Mouse (Mus musculus) gastrocnemius, adult 2 months (tissue): ENCODE data around the gene Gm2115. TPM values are rescaled to one million over a fixed set of nuclear protein-coding genes. Genes with fewer than 3 reads are reported as not detected.

ENCODE experiments used
- DNase-seq: peaks from one replicate; pipeline ENCODE4 v3.0.0; 2022
- H3K27ac ChIP-seq: fragments of 200-600 bp; 2 replicates; pipeline ENCODE4 v1.8.1; 2022; ENCODE audit warnings: mild to moderate bottlenecking
- H3K4me3 ChIP-seq: fragments of 200-600 bp; 2 replicates; pipeline ENCODE4 v1.8.1; 2022; ENCODE audit warnings: mild to moderate bottlenecking, moderate library complexity
- CTCF ChIP-seq: fragments of 200-600 bp; IDR thresholded peaks from 2 replicates; pipeline ENCODE4 v1.8.1; 2022; ENCODE audit warnings: antibody characterized with exemption, mild to moderate bottlenecking, moderate library complexity
- intact Hi-C: fragments of 180-260 bp; cut with DNase I; formaldehyde crosslinking; loops from one replicate; pipeline ENCODE4 v1.15.1; 2025
- total RNA-seq, 2 experiments: library from RNA; stranded (reverse); gene quantifications; 2 replicates each; pipeline ENCODE4 v1.2.3; 2021

Gm2115 gene
- total RNA-seq, 2 experiments from 2014 or later: 0.10 to 0.17 TPM

GRCm38 (mm10) chr7:84618951-84619350, 90.2 kb downstream of the Gm2115 start:
- no peak for DNase-seq
- intact Hi-C loops: no loop called here
- H3K27ac ChIP-seq: no peak overlapping the region
- TF ChIP-seq CTCF: no peak
- H3K4me3 ChIP-seq: no peak overlapping the region

- Histone ChIP-seq H3K4me3 (no peak overlapping the region), H3K27ac (no peak overlapping the region)
- DNase-seq: no peak
- no peak for TF ChIP-seq CTCF
- intact Hi-C loops: no loop called here
Measured at GRCm38 (mm10) chr7:84620956-84621355, 92.2 kb downstream of the Gm2115 start.

- Histone ChIP-seq H3K27ac (no peak overlapping the region), H3K4me3 (no peak overlapping the region)
- TF ChIP-seq CTCF: no peak
- intact Hi-C loops: no loop called here
- no peak for DNase-seq
Measured at GRCm38 (mm10) chr7:84623718-84624117, 95.0 kb downstream of the Gm2115 start.

- Histone ChIP-seq H3K4me3 (no peak overlapping the region), H3K27ac (no peak overlapping the region)
- intact Hi-C loops: no loop called here
- no peak for DNase-seq
- no peak for TF ChIP-seq CTCF
Measured at GRCm38 (mm10) chr7:84631878-84632277, 103.1 kb downstream of the Gm2115 start.

Other genes with a start within 250 kb of the Gm2115 start
- gene Arnt2, start 118.8 kb upstream of the Gm2115 start, total RNA-seq: under 1 TPM; 0.46 to 0.86 TPM
- gene Fah, start 77.8 kb downstream of the Gm2115 start, total RNA-seq: 1 to 10 TPM; 1.6 to 3.0 TPM
- gene Zfand6, start 161.0 kb downstream of the Gm2115 start, total RNA-seq: 100 to 1,000 TPM in 1 of 2 experiments, 10 to 100 TPM in 1; 97.9 to 110 TPM